Mouse (Mus musculus) heart, embryonic 16.5 days (tissue): Measurements from ENCODE around the gene S100a7a. TPM values are rescaled to one million over a fixed set of nuclear protein-coding genes. Genes with fewer than 3 reads are reported as not detected.

Source experiments
- ATAC-seq: fragments of 200-750 bp; cut with Nextera tagmentation; replicated peaks from 2 replicates; pipeline ENCODE4 v1.8.0; 2017; ENCODE audit warnings: moderate number of reproducible peaks; ENCODE audit not compliant: insufficient read depth, low FRiP score; ENCODE audit errors: extremely low read depth
- H3K27ac ChIP-seq: fragments of 300-500 bp; sonication (generic); 2 replicates; pipeline ENCODE4 v1.5.1; 2014; ENCODE audit warnings: mild to moderate bottlenecking, low read length, control low read depth, moderate library complexity
- H3K27me3 ChIP-seq: fragments of 300-500 bp; sonication (generic); 2 replicates; pipeline ENCODE4 v1.6.1; 2014; ENCODE audit warnings: low read length, mixed read lengths; ENCODE audit not compliant: control insufficient read depth, insufficient read depth
- H3K36me3 ChIP-seq: fragments of 300-500 bp; sonication (generic); 2 replicates; pipeline ENCODE4 v1.6.1; 2014; ENCODE audit not compliant: control insufficient read depth, insufficient read depth
- H3K4me1 ChIP-seq: fragments of 300-500 bp; sonication (generic); 2 replicates; pipeline ENCODE4 v1.6.1; 2014; ENCODE audit warnings: low read length, mixed read lengths; ENCODE audit not compliant: control insufficient read depth, insufficient read depth
- H3K4me2 ChIP-seq: fragments of 300-500 bp; sonication (generic); 2 replicates; pipeline ENCODE4 v1.6.1; 2014; ENCODE audit warnings: low read depth, mild to moderate bottlenecking, control low read depth, low read length
- H3K4me3 ChIP-seq: fragments of 300-500 bp; sonication (generic); 2 replicates; pipeline ENCODE4 v1.5.1; 2014; ENCODE audit warnings: mild to moderate bottlenecking, control low read depth, low read length
- H3K9ac ChIP-seq: fragments of 300-500 bp; sonication (generic); 2 replicates; pipeline ENCODE4 v1.6.1; 2014; ENCODE audit warnings: low read length, control low read depth
- H3K9me3 ChIP-seq: fragments of 300-500 bp; sonication (generic); replicated peaks from 2 replicates; pipeline ENCODE4 v1.6.1; 2016; ENCODE audit warnings: low read length; ENCODE audit not compliant: control insufficient read depth
- WGBS: fragments of 180-500 bp; shearing (Covaris S2); extraction: QIAGEN DNeasy Blood & Tissue Kit; methylation state at CpG from one replicate; pipeline ENCODE4 v1.1.7; 2014; 5-methylcytosine and 5-hydroxymethylcytosine counted together
- polyA plus RNA-seq: library from polyadenylated mRNA; unstranded; fragments of >200 nt; fragmentation: Nextera tagmentation; extraction: Ambion mirVana; gene quantifications from 2 replicates; pipeline ENCODE4 v1.2.1, GENCODE M21; 2015

The S100a7a gene
- polyA plus RNA-seq, 1 experiment from 2014 or later = 0.14 TPM

DNA sequence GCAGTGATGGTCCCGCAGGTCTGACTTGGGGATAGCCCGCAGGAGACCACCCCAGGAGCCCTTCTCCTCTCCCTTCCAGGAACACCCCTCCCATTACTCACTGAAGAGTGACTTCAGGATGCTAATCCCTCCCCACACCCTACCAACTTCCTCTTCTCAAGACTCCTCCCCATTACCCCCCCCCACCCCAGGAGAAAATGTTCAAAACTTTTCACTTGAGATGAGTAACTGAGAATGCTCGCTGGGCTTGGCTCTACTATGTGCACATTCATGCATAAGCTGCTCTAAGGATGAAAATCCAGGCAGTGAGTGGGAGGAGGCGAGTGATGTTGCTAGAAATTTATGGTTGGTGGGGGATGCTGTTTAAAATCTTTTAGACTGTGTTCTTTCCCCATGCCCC, 41.8 kb upstream of the S100a7a start:
- H3K36me3 ChIP-seq = no peaks in the 10 kb centered on the region
- H3K4me2 ChIP-seq = no peak overlapping the region
- no peak overlapping the region for H3K9ac ChIP-seq
- 52% methylated on average over 4 of the region's 4 CpGs for WGBS
- no peak overlapping the region for H3K4me3 ChIP-seq
- no peaks in the 10 kb centered on the region for H3K9me3 ChIP-seq
- H3K27ac ChIP-seq = no peak overlapping the region
- peaks cover 10% of the 10 kb centered on the region for H3K4me1 ChIP-seq
- no peaks in the 10 kb centered on the region for H3K27me3 ChIP-seq
- no peak for ATAC-seq

- WGBS = 3% methylated on average over 23 of the region's 23 CpGs
- ATAC-seq = peak; percentile 63; the same call in 1 of the 2 replicates
- H3K36me3 ChIP-seq = no peaks in the 10 kb centered on the region
- H3K9me3 ChIP-seq = no peaks in the 10 kb centered on the region
- H3K27ac ChIP-seq = no peak within 1 kb of the TSS
- H3K4me1 ChIP-seq = peaks cover 10% of the 10 kb centered on the region
- H3K4me2 ChIP-seq = peak within 1 kb of the TSS; percentile 74
- no peaks in the 10 kb centered on the region for H3K27me3 ChIP-seq
- H3K9ac ChIP-seq = peak within 1 kb of the TSS; percentile 56
- H3K4me3 ChIP-seq = peak within 1 kb of the TSS; percentile 47
Observed at GRCm38 (mm10) chr3:90612728-90613291, 41.0 kb upstream of the S100a7a start, which contains the start of gene S100a6. S100a6 (plus strand) TSS chr3:90612882.

- WGBS = 57% methylated on average over 7 of the region's 7 CpGs
- no peak for ATAC-seq
- Histone ChIP-seq H3K4me1 (peaks cover 10% of the 10 kb centered on the region), H3K27me3 (no peaks in the 10 kb centered on the region), H3K4me3 (peak overlapping the region; percentile 47), H3K4me2 (peak overlapping the region; percentile 74), H3K9me3 (no peaks in the 10 kb centered on the region), H3K9ac (no peak overlapping the region; the same call in 1 of the 2 replicates), H3K36me3 (no peaks in the 10 kb centered on the region), H3K27ac (no peak overlapping the region)
Observed at GRCm38 (mm10) chr3:90613461-90614147, 40.2 kb upstream of the S100a7a start.

- peaks cover 10% of the 10 kb centered on the region for H3K4me1 ChIP-seq
- no peaks in the 10 kb centered on the region for H3K36me3 ChIP-seq
- H3K27me3 ChIP-seq = no peaks in the 10 kb centered on the region
- no peak overlapping the region for H3K27ac ChIP-seq
- H3K9ac ChIP-seq = no peak overlapping the region
- no peaks in the 10 kb centered on the region for H3K9me3 ChIP-seq
- no peak for ATAC-seq
- H3K4me2 ChIP-seq = peak overlapping the region; percentile 4; the same call in 1 of the 2 replicates
- WGBS = 82% methylated on average over 6 of the region's 6 CpGs
- H3K4me3 ChIP-seq = no peak overlapping the region
Observed at GRCm38 (mm10) chr3:90614148-90614530, 39.7 kb upstream of the S100a7a start.

DNA sequence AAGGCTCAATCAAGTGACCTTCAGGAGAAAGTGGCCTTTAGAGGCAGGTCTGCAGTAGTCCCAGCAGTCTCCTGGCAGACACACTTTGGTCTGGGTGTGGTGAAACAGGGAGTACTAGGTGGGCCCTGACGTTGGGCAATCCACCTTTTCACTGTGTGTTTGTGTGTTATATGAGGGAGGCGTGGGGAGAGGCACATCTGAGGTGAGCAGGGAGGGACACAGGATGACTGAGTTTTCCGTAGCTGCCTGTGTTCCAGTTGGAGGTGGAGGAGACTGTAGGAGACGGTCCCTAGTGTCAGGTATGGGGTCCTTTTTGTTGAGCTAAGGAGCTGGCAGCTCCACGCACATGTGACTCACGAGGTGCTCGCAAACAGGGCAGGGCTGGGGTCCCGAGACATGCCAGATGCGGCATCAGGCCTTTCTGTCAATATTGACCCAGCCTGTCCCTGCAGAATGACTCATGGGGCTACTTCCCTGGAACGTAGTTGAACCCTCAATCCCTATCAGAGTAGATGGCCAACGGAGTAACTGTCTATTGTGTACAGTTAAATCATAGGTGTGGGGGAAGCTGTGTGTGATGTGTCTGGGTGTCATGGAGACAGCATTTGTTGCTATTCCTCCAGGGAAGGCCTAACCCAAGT, 39.1 kb upstream of the S100a7a start:
- H3K4me2 ChIP-seq = peak overlapping the region; percentile 43; the same call in 1 of the 2 replicates

DNA sequence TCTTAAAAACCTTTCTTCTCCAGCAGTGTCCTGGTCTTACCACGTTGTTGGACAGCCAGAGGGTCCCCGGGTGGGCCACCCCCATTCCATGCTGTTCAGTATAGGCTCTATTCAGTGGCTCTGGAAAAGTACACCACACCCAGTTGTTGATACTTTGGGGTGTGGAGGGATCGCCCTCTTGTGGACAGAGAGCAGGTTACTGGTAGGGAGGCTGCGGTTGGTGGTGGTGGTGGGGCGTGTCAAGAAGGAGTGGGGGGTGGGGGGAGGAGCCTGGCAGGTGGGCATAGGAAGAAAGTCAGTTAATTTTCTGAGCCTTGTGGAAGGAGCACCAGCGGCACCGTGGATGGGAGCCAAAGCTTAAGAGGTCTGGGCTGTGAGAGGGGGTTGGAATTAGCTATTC, 38.4 kb upstream of the S100a7a start:
- Histone ChIP-seq H3K27me3 (no peaks in the 10 kb centered on the region), H3K4me3 (no peak overlapping the region; the same call in 1 of the 2 replicates), H3K9ac (no peak overlapping the region), H3K4me2 (peak overlapping the region; percentile 43), H3K27ac (no peak overlapping the region), H3K9me3 (no peaks in the 10 kb centered on the region), H3K36me3 (no peaks in the 10 kb centered on the region), H3K4me1 (peaks cover 10% of the 10 kb centered on the region)
- peak; percentile 57 for ATAC-seq
- 6% methylated on average over 7 of the region's 7 CpGs for WGBS

More for the DNA sequence above, 39.1 kb upstream of the S100a7a start:
- ATAC-seq = no peak
- Histone ChIP-seq H3K9ac (no peak overlapping the region), H3K9me3 (no peaks in the 10 kb centered on the region), H3K4me1 (peaks cover 10% of the 10 kb centered on the region), H3K27ac (no peak overlapping the region), H3K4me3 (no peak overlapping the region), H3K36me3 (no peaks in the 10 kb centered on the region), H3K27me3 (no peaks in the 10 kb centered on the region)
- WGBS = 76% methylated on average over 11 of the region's 11 CpGs

GRCm38 (mm10) chr3:90615911-90616310, 37.9 kb upstream of the S100a7a start:
- 67% methylated on average over 1 of the region's 1 CpGs for WGBS
- Histone ChIP-seq H3K9ac (no peak overlapping the region), H3K36me3 (no peaks in the 10 kb centered on the region), H3K27ac (no peak overlapping the region), H3K4me3 (no peak overlapping the region), H3K4me2 (peak overlapping the region; percentile 43; the same call in 1 of the 2 replicates), H3K27me3 (no peaks in the 10 kb centered on the region), H3K4me1 (peaks cover 10% of the 10 kb centered on the region), H3K9me3 (no peaks in the 10 kb centered on the region)
- ATAC-seq = no peak

DNA sequence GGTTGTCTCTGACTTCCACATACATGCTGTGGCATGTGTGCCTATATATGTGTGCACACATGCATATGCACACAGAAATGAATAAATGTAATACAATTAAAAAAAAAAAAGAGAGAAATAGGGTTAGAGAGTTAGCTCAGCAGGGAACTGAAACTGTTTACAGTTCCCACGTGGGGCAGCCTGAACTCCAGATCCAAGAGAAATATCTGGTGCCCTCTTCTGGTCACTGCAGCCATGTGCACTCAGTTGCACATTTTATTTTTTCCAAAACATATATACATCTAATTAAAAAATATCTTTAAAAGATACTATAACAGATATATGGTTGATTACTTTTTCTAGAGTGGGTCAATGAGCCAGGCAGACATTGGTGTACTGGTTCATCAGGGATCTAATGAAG, 36.2 kb upstream of the S100a7a start:
- no peak overlapping the region for H3K4me2 ChIP-seq
- no peaks in the 10 kb centered on the region for H3K9me3 ChIP-seq
- ATAC-seq = no peak
- 23% methylated on average over 1 of the region's 1 CpGs for WGBS
- H3K9ac ChIP-seq = no peak overlapping the region
- peaks cover 10% of the 10 kb centered on the region for H3K4me1 ChIP-seq
- H3K27me3 ChIP-seq = no peaks in the 10 kb centered on the region
- H3K4me3 ChIP-seq = no peak overlapping the region
- no peak overlapping the region for H3K27ac ChIP-seq
- no peaks in the 10 kb centered on the region for H3K36me3 ChIP-seq

- 38% methylated on average over 7 of the region's 7 CpGs for WGBS
- no peak for ATAC-seq
- Histone ChIP-seq H3K27me3 (no peaks in the 10 kb centered on the region), H3K36me3 (no peaks in the 10 kb centered on the region), H3K4me2 (no peak overlapping the region), H3K4me3 (no peak overlapping the region), H3K9ac (no peak overlapping the region), H3K9me3 (no peaks in the 10 kb centered on the region), H3K4me1 (peaks cover 5% of the 10 kb centered on the region), H3K27ac (no peak overlapping the region)
Observed at GRCm38 (mm10) chr3:90621552-90621951, 32.3 kb upstream of the S100a7a start.
